Mouse (Mus musculus): ENCODE results near the gene Fancc. TPM values are rescaled to one million over a fixed set of nuclear protein-coding genes. Genes with fewer than 3 reads are reported as not detected.

Gene Fancc
- total RNA-seq, 1 experiment from 2014 or later = 18.2 TPM

DNA sequence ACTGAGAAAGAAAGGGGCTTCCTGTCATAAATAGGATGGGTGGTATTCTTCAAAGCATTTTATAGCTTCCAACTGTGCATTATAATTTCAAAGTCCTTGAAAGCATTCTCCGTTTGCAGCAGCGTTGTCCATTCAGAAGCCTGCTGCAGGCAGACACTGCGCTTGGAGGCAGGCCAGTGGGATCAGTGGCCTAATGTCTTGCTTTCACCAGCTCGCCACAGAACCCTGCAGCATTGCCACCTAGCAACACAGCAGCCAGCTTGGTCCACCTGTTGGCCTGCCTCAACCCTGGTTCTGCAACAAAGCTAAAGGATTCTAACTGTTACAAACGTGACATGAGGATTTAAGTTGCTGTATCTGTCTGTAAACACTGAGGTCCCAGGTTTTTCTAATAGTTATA, 207.4 kb downstream of the Fancc start:
- peak; percentile 48 for DNase-seq

DNA sequence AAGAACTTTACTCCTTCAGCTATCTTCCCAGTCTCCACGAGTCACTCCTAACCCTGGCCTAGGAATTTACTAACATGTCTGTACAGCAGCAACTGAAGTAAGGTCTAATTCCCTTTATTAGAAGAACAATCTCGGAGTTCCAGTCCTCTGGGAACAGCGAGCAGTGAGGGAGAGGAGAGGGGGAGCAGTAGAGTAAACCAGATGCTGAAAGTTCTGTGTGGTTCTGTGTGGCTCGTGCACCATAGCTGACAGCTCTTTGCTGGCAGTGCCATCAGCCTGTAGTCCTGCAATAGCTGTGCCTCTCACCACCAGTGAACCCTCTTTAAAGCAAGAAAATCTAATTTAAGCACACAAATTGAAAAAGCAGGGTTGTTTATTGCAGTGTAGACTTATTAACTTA, 207.9 kb downstream of the Fancc start:
- no peak for DNase-seq

DNA sequence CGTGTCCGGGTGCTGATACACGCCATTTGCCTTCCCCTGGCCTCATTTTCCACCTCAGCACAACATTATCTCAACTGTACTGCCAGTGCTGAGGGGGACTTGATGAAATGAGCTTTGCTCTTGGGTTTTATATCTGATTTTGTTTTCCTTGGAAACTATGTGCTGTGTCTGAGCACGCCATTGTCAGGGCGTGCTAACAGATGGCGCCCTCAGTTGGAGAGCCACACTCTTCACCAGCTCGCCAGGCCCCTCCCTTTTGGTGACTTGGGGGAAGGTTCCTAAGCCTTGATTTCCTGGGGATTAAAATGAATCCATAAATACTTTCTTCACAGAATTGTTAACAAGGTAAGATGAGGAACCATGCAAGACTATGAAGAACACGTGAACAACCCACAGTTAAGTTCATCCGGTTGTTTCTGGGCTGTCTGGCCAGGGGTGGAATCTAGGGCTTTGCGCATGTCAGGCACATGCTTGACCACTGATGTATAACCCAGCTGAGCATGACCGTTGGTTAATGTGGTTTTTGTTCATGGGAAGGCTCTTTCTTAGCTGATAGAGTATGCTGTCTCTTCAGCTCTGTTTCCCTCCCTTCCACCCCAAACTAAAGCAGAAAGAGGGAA, 210.5 kb downstream of the Fancc start:
- DNase-seq = no peak

DNA sequence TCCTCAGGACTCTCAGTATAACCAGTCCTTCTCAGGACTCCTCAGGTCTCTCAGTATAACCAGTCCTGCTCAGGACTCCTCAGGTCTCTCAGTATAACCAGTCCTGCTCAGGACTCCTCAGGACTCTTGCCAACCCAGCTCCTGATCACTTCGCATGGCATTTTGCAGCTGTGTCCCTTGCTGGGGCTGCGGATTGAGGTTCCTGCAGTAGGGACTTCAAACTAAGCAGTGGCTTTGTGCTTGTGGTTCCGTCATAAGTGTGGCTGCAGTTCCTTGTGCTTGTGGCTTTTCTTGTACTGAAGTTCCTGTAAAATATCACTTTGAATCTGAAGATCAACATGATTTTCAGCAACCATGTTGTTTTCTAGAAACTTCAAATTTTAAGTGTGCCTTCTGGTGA, 212.3 kb downstream of the Fancc start:
- DNase-seq = no peak

DNA sequence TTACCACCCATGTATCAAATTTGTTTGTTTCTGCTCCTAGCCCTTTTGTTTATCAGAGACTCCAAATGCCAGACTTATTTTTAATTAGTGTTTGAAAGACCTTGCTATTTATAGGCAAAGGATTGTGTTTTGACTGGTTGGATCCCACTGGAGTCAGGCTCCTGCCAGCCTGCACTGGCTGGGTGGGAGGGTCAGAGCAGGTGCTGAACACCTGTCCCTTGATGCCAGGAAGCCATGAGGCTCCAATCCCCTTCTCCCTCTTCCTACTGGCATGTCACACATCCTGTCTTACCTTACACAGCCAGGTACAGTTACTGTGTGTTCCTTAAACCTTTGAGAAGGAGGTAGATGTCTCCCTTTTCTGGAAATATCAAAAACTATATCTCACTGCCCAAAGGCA, 213.8 kb downstream of the Fancc start:
- no peak for DNase-seq

DNA sequence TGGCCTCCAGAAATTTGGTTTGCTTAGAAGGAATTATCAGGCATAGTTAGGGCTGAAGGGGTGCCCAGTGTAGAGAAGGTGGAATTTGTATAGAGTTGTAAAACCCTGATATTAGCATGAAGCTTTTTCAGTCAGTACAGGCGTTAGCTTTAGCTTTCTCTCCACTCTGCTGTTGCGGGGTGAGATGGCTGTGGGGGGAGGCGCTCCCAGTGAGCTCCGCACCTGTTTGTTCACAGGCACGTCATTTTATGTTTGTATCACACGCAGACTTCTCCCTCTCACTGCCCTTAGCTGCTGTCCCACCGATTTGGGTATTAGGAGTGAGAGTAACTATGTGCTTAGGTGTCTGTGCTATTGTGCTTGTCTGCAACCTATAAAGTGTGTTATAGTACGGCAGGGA, 215.9 kb downstream of the Fancc start:
- no peak for DNase-seq

DNA sequence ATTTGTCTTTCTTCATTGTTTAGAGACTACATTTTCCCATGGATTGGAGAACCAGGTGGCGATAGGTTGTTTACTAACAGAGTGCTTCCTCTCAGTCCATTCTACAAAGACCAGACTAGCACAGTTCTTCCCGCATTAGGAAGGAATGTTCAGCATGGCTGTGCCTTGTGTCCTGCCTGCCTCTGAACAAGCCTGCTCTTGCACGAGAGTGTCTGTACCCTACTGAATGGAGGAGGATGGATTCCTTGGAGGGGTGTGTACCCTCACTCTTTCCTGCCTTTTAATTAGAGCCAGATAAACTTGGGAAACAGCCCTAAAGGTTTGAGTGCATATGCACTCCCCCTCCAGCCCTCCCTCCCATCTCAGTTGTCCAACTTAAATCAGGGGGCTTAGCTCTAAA, 216.7 kb downstream of the Fancc start:
- no peak for DNase-seq

DNA sequence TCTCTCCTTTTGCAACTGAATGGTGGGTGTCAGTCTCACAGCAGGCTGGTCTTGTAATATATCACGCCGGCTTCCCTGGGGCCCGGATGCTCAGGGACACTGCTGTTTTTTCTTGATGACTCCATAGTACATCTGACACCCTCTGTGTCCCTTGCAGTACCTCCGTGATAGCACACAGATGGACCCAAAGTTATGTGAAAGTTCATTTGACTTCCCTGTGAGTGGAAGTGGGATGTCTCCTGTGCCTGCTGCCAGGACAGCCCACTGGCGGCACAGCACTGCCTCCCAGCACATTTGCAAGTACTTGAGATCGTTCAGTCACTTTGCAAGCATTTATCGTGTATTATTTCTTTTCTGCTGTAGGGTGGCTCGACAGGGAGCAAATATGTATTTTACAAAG, 217.3 kb downstream of the Fancc start:
- DNase-seq = no peak

DNA sequence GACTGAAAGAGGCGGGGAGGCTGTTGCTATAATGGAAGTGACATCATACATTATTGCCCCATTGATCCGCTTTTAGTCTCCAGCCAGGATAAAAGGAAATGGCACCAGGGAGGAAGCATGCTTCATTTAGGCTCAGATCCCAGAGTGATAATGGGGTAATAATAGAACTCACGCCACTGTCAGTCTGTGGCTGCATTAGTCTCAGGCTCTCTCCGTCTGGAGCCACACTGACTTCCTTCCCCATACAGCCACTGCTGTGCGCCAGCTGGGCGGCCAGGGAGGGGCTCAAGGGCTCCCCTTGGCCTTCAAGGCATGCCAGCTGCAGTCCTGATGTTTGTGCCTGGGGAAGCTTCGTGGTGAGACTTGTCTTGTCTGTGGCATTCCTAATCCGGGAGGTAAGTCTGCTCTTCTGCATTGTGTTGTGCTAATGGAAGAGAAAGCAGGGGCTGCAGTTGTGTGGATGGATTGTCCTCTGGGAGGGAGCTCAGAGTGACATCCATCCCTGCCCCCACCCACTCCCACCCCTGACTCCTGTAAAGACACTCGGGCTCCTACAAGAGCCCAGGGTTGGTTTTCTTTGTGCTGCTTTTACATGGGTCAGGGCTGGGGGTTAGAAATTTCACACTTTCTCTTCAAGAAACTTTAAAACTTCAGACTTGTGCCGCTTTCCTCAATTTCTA, 218.1 kb downstream of the Fancc start:
- DNase-seq = peak; percentile 52

DNA sequence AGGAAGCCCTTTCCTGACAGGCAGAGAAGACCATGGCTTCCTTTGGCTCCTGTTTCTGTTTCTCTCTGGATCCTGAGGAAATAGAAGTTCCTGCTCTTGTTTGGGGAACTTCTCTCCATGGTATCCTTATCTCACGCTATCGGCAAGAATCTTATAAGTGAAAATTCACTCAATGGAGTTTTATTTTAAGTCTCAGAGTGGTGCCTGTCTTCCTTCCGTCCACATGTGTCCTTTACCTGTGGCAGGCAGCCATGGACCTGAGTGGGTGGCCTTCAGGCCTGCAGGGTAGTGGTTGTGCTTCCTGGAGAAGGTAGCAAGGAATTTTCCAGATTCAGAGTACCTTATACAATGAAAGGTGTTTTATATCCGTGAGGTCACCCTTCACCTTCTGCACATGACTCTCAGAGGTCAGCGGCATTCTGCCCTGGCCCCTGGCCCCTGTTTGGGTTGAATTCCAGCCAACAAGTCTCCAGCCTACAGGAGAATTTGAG, 218.9 kb downstream of the Fancc start:
- DNase-seq = no peak

DNA sequence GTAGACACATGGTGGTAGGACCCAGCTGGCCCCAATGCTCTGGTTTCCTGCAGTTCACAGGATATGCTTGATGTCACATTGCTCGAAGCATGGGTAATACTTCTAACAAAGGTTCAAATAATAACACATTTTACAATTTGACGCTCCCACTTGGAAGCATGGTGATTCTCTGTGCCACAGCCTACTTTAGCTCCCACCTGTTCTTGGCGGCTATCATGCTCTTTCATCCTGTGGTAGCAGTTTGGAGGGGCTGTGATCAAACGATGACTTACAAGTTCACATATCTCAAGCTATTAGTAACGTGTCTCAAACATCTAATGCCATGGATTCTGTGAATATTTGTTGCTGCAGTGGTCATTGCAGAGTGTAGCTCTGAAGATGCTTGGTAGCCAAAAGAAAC, 219.8 kb downstream of the Fancc start:
- DNase-seq = no peak

DNA sequence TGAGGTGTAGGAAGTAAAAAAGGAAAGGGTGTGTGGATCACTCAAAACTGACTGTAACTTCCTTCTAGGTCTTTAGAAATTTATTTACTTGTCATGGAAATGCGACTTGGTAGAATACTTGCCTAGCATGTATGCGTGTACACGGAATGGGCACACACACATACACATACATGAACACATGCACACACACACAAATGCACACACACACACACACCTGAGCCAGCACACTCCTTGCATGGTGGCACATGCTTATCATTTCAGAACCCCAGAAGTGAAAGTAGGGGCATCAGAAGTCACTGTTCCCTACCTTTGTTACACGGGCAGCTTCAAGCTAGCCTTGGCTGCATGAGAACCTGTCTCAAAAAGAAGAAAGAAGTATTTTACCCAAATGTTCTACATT, 220.7 kb downstream of the Fancc start:
- no peak for DNase-seq

DNA sequence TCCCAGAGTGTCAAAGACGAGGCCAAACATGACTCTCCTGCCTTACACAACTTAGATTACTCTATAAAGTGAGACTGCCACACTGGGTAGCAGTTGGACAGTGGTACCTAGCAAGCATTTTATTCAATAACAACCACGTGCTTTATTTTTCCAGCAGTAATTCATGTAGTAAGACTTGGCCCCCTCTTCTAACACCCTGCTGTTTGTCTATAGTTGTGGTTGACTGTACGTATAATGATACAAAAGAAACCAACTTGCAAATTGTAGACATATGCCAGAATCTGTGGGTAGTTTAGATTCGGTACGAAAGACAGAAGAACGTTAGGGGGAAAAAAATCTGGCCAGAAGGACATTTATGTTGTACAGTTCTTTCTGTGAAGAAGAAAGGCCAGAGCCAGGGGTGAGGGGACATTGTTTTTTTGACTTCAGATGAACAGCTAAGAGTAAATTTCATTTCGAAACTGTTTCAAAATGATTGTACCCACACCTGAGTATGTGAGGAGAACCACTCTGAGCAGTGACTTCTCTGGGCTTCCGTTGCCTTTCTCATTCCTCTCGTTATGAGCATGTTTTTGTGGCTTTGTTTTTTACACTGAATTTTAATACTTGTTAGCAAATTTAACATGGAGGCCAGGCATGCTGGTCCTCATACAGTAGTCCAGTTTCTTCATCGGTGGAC, 222.5 kb downstream of the Fancc start:
- no peak for DNase-seq

DNA sequence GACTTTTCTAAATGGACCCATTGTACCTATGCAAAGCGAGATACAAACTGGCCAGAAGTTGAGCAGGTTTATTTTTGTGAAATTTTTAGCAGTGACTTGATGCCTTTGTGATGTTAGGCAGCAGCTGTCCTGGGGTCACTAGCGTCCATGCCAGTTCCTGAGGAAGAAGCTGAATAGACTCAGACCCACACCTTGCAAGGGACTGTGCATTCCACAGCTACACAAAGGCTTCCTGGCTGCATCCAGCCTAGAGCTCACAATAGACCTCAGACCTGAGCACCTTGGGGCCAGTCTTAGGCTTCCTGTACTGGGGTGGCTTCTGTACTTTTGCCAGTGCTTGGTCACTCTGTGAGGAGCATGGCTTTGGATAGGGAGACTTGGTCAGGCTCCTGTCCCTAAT, 223.2 kb downstream of the Fancc start:
- no peak for DNase-seq

DNA sequence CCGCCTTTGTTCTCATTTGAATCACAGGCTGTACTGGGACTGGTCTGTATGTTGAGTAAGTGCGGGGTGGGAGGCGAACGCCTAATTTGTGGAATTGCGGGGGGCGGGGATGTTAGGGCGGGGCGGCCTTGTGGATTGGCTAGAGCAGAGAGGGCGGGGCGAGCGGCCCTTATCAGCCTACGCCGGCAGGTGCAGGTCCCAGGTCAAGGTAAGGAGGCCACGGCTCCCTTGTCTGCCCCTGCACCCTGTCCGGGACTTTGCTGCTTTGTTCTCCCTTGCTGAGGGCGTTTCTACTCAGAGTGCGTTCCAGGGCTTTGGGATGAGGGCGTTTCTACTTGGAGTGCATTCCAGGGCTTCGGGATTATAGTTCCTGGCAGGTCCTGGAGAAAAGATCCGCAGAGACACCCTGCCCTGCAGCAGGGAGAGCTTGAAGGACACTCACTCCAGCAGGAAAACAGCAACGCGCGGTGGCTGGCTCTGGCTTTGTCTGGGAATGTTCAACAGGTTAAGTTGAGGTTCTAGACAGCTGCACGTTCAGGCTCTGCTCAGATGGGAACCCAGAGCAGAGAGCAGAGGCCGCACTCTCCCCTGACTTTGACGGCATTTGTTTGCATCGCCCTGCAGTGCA, 224.4 kb downstream of the Fancc start:
- DNase-seq = peak; percentile 70

DNA sequence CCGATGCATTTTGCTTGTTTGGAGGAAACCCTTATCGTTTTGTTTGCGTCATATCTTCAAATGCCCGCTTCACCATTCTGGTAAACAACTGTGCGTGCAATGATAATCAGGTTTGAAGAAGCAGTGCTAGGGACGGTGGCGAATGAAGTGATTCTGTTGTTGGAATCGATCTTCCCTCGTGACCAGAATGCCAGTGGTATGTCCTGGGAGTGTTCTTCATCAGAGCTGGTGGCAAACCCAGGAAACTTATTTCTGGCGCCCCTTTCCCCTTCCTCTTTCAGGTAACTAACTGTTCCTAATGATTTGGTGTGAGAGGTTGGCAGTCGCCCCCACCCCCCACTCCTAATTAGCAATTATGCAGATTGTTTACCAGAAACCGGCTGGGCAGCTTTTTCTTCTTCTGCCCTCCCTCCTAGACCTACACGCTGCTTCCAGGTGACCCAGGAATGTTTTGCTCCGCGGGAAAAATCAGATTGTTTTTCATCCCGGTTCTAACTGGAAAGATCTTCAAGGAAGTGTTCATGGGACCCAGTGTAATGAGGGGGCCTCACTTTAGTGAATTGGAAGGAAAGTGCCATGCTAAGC, 225.0 kb downstream of the Fancc start:
- DNase-seq = no peak

DNA sequence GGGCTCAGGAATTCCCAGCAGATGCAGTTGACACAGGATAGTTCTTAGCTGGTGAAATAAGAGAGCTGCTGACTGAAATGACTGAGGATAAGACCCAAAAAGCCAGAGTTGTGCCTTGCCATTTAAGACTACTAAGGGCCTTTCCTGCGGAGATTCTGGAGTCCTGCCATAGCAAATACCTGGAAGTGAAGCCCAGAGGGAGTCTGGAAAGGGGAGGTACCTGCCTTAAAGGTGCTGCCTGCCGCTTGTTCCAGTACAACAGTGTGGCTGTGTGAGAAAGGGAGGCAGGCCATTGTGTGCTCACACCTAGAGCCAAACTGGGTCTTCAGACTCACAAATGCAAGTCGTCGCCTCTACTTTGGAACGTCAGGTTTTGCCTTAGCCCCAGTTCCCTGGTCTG, 226.9 kb downstream of the Fancc start:
- DNase-seq = no peak

DNA sequence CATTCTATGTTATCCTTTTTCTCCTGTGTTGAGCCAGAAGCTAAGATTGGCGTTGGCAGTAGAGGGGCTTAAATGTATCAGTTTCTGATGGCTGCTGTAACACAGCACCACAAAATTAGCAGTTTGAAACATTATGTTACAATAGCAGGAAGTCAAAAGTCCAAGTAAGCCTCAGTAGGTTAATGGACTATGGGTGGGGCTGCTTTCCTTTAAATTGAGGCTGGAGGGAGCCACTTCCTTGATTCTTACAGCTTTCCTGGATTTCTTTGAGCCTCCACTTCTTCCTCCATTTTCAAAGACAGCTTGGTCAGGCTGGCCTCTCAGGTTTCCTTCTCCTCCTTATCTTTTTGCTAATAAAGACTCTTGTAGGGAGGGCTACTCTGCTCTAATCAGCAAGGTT, 228.3 kb downstream of the Fancc start:
- DNase-seq = no peak

DNA sequence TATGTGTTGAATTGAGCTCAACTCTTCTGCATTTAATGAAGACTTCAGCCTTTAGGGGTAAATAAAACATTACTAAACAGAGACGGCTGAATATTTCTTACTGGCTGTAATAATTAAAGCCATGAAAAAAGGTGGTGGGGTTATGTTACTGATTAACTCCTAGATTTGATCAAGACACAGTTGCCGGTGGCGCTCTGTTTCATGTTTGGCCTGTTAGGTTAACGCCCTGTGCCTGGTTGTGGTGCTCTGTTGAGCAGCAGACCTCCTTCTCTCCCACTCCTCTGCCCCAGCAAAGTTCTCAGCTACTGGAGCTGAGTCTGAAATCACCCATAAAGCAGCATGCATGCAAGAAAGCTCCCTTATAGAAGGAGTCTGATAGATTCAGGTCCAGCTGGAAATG, 228.7 kb downstream of the Fancc start:
- DNase-seq = no peak

DNA sequence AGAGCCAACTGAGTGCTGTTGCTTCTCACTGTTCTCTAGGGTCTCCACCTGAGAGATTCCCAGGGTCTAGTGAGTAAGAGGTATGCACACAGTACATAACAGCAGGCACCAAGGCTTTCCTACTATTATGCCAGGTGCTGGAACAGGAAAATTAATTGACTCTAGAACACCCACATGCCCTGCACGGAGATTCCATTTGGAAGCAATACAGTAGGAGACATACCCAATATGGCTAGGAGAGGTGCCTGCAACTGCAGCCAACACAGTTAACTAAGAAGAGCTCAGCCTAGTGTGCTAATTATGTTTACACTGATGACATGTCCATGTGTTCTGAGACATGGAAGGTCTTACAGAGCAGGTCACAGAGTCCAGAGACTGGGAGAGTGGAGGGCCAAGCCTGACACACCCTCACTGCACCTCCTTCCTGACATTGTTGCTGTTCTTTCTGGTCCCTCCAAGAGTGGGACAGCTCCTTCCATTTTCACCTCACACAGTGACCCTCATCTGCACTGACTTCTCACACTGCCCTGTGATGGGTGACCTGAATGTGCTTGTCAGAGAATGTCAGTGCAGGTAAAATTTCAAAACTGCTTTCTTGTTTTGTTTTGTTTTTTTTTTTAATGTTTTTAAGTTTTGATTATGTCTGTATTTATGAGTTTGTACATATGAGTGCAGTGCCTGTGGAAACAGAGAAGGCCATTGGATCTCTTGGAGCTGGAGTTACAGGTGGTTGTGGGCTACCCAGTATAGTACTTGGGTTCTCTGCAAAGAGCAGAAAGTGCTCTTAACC, 234.7 kb downstream of the Fancc start:
- no peak for DNase-seq

DNA sequence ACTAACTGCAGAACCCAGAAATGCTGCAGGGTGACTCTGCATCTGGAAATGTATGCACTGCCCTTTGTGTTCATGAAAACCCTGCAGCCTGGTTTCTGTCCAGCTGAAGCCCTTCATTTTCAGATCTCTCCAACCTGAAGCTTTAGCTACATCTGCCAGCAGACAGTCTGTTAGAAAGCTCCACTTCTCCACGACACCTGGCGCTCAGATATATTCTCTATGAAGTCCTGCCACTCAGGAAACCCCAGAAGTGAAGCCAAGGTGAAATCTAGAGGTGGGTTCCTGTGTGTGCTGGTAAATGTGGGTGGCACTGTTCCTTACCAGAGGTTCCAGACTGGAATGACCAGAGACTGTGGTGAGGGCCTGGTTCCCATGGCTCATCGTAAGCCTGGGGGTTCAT, 235.4 kb downstream of the Fancc start:
- no peak for DNase-seq

Measured in adrenal gland, postnatal 25 days (tissue).